Mouse (Mus musculus) forebrain, embryonic 11.5 days (tissue): Measurements from ENCODE around the gene Krtap13-1. TPM values are rescaled to one million over a fixed set of nuclear protein-coding genes. Genes with fewer than 3 reads are reported as not detected.
A peak's percentile ranks its signal among the peaks of the same experiment; 100 is the strongest.

Experiments used
- ATAC-seq: fragments of 200-750 bp; cut with Nextera tagmentation; replicated peaks from 2 replicates; pipeline ENCODE4 v1.8.0; 2017; ENCODE audit warnings: moderate TSS enrichment; ENCODE audit not compliant: low FRiP score
- DNase-seq: peaks from one replicate; pipeline ENCODE4 v3.0.0-alpha.2; 2017; ENCODE audit warnings: low spot score
- H3K27ac ChIP-seq: fragments of 300-500 bp; sonication (generic); 2 replicates; pipeline ENCODE4 v1.5.1; 2014; ENCODE audit warnings: low read depth, low read length
- H3K27me3 ChIP-seq: fragments of 300-500 bp; sonication (generic); 2 replicates; pipeline ENCODE4 v1.6.1; 2014; ENCODE audit warnings: mild to moderate bottlenecking, low read length, mixed read lengths; ENCODE audit not compliant: control insufficient read depth, insufficient read depth
- H3K36me3 ChIP-seq: fragments of 300-500 bp; sonication (generic); 2 replicates; pipeline ENCODE4 v1.6.1; 2014; ENCODE audit warnings: mild to moderate bottlenecking, low read length, moderate library complexity, mixed read lengths; ENCODE audit not compliant: control insufficient read depth, insufficient read depth
- H3K4me1 ChIP-seq: fragments of 300-500 bp; sonication (generic); replicated peaks from 2 replicates; pipeline ENCODE4 v1.6.1; 2014; ENCODE audit warnings: low read length, mixed read lengths; ENCODE audit not compliant: control insufficient read depth, insufficient read depth
- H3K4me2 ChIP-seq: fragments of 300-500 bp; sonication (generic); 2 replicates; pipeline ENCODE4 v1.6.1; 2014; ENCODE audit warnings: low read depth, mild to moderate bottlenecking, low read length, moderate library complexity, mixed read lengths; ENCODE audit not compliant: severe bottlenecking
- H3K4me3 ChIP-seq: fragments of 300-500 bp; sonication (generic); 2 replicates; pipeline ENCODE4 v1.5.1; 2014; ENCODE audit warnings: low read depth, low read length
- H3K9ac ChIP-seq: fragments of 300-500 bp; sonication (generic); 2 replicates; pipeline ENCODE4 v1.6.1; 2014; ENCODE audit warnings: low read length
- H3K9me3 ChIP-seq: fragments of 300-500 bp; sonication (generic); 2 replicates; pipeline ENCODE4 v1.6.1; 2016; ENCODE audit warnings: low read length, mixed read lengths; ENCODE audit not compliant: control insufficient read depth
- WGBS: fragments of 180-500 bp; shearing (Covaris S2); extraction: QIAGEN DNeasy Blood & Tissue Kit; methylation state at CpG from one replicate; pipeline ENCODE4 v1.1.7; 2014; 5-methylcytosine and 5-hydroxymethylcytosine counted together
- polyA plus RNA-seq: library from polyadenylated mRNA; unstranded; fragments of >200 nt; fragmentation: Nextera tagmentation; extraction: Ambion mirVana; gene quantifications from 2 replicates; pipeline ENCODE4 v1.2.1, GENCODE M21; 2014

The Krtap13-1 gene
- not detected in 2 replicates for polyA plus RNA-seq

GRCm38 (mm10) chr16:88728812-88729275 is at the start of gene Krtap13-1:
Krtap13-1 (plus strand) TSS chr16:88728862.
- Histone ChIP-seq H3K4me2 (no peak within 1 kb of the TSS), H3K27me3 (no peaks in the 10 kb centered on the region), H3K27ac (no peak within 1 kb of the TSS), H3K4me1 (no peaks in the 10 kb centered on the region), H3K9me3 (no peaks in the 10 kb centered on the region), H3K4me3 (no peak within 1 kb of the TSS), H3K36me3 (no peaks in the 10 kb centered on the region), H3K9ac (no peak within 1 kb of the TSS)
- 85% methylated on average over 4 of the region's 4 CpGs for WGBS
- ATAC-seq = no peak
- DNase-seq = no peak

- 90% methylated on average over 6 of the region's 6 CpGs for WGBS
- Histone ChIP-seq H3K9ac (no peak overlapping the region), H3K27ac (no peak overlapping the region), H3K27me3 (no peaks in the 10 kb centered on the region), H3K4me2 (no peak overlapping the region), H3K9me3 (no peaks in the 10 kb centered on the region), H3K4me3 (no peak overlapping the region), H3K36me3 (no peaks in the 10 kb centered on the region), H3K4me1 (no peaks in the 10 kb centered on the region)
- ATAC-seq = no peak
- no peak for DNase-seq
Measured at GRCm38 (mm10) chr16:88679099-88679498, 49.6 kb upstream of the Krtap13-1 start.

DNA sequence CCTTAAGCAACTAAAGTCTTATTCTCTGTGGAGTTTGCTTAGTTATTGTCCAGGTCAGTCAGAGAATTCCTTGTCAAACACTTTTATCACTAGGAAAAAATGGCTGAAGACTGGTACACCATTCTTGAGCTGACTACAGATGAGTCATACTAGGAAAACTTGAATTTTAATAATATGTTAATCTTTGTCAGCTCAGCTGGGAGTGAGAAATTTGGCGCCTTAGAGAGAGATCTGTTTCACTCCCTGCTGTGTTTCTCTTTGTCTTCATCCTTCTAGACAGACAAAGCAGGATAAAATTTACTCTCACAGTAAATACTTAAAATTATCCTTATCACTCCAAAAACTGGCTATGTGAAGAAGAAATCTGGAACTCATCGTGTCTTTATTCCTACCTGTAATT is 47.4 kb upstream of the Krtap13-1 start:
- H3K27me3 ChIP-seq = no peaks in the 10 kb centered on the region
- no peaks in the 10 kb centered on the region for H3K36me3 ChIP-seq
- no peak overlapping the region for H3K27ac ChIP-seq
- H3K9ac ChIP-seq = no peak overlapping the region
- H3K4me2 ChIP-seq = no peak overlapping the region
- WGBS = 35% methylated on average over 2 of the region's 2 CpGs
- no peak overlapping the region for H3K4me3 ChIP-seq
- DNase-seq (no peak), ATAC-seq (0 out of 2 replicates have a peak, but pooled peaks have one; percentile 51)
- no peaks in the 10 kb centered on the region for H3K9me3 ChIP-seq
- H3K4me1 ChIP-seq = no peaks in the 10 kb centered on the region

- Histone ChIP-seq H3K36me3 (no peaks in the 10 kb centered on the region), H3K4me3 (no peak overlapping the region), H3K4me2 (no peak overlapping the region), H3K4me1 (no peaks in the 10 kb centered on the region), H3K27ac (no peak overlapping the region), H3K9me3 (no peaks in the 10 kb centered on the region), H3K9ac (no peak overlapping the region), H3K27me3 (no peaks in the 10 kb centered on the region)
- DNase-seq (no peak), ATAC-seq (no peak)
- WGBS = 86% methylated on average over 4 of the region's 4 CpGs
Measured at GRCm38 (mm10) chr16:88696256-88696655, 32.4 kb upstream of the Krtap13-1 start.

DNA sequence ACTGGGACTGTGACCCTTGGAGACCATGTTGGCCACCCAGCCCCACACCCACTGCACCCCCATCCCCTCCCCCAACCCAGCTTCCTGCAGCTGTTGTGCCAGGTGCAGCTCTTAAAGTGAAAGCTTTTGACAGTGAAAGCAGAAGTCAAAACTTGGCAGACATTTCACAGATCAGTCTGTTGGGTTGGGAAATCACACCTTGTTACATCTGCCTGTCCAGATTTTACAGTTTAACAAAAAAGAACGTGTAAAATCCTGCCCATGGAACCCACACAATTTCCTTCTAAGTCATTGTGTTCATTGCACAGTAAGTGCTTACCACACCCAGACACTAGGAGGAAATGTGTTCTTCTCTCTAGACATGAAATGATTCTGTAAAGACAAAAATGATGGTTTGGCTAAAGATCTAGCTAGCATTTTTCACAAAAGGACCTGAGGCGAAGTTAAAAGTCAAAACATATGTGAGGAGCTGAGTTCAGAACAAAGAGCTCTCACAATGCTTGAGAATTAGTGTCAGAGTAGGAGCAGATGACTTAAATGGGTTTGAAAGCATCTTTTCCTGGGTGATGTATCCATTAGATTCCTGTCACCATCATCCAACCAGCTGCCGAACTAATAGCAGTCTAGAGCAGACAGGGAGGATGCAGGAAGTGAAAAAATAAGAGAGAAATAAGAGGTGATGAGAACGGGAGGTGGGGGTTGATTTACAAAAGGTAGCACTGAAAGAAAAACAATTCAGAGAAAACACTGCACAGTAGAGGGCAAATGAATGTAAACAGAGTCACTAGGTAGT is 27.4 kb upstream of the Krtap13-1 start:
- Histone ChIP-seq H3K4me1 (no peaks in the 10 kb centered on the region), H3K36me3 (no peaks in the 10 kb centered on the region), H3K4me2 (no peak overlapping the region), H3K27me3 (no peaks in the 10 kb centered on the region), H3K4me3 (no peak overlapping the region), H3K9me3 (no peaks in the 10 kb centered on the region), H3K9ac (no peak overlapping the region), H3K27ac (no peak overlapping the region)
- ATAC-seq (no peak), DNase-seq (no peak)
- WGBS = 56% methylated on average over 4 of the region's 4 CpGs

DNA sequence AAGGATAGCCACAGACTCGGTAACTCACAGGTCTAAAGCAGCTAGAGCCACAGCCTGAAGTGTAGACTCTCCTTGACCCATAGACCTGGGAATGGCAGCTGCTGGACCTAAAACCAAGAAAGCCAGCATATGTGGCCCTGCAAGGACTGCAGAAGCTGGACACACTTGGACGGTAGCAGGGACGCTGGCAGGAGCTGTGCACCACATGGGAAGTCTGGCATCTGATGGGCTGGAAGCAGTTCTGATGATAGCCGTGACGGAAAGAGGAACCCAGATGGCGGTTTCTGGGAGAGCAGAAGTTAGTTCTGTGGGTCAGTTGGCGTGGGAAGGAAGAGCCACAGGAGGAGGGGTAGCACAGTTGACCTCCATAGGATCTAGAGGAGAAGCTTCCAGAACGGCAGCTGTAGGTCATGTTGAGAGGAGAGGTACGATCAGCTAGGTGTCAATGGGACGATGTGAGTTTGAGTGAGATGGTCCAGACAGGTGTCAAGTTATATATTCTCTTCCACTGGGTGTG is 21.1 kb upstream of the Krtap13-1 start, which contains the start of gene 2310061N02Rik:
Gene 2310061N02Rik, minus strand, starts transcription at position 467 of the 517 bp plus-strand sequence.
- Histone ChIP-seq H3K4me2 (no peak within 1 kb of the TSS), H3K27ac (no peak within 1 kb of the TSS), H3K9ac (no peak within 1 kb of the TSS), H3K4me1 (no peaks in the 10 kb centered on the region), H3K36me3 (no peaks in the 10 kb centered on the region), H3K9me3 (no peaks in the 10 kb centered on the region), H3K27me3 (no peaks in the 10 kb centered on the region), H3K4me3 (no peak within 1 kb of the TSS)
- no peak for ATAC-seq
- DNase-seq = no peak
- 91% methylated on average over 10 of the region's 10 CpGs for WGBS

- DNase-seq = no peak
- H3K9me3 ChIP-seq = no peaks in the 10 kb centered on the region
- H3K9ac ChIP-seq = no peak overlapping the region
- 82% methylated on average over 4 of the region's 4 CpGs for WGBS
- ATAC-seq = no peak
- no peaks in the 10 kb centered on the region for H3K36me3 ChIP-seq
- H3K27ac ChIP-seq = no peak overlapping the region
- no peaks in the 10 kb centered on the region for H3K4me1 ChIP-seq
- H3K27me3 ChIP-seq = no peaks in the 10 kb centered on the region
- H3K4me2 ChIP-seq = no peak overlapping the region
- H3K4me3 ChIP-seq = no peak overlapping the region
Measured at GRCm38 (mm10) chr16:88710757-88711156, 17.9 kb upstream of the Krtap13-1 start.

DNA sequence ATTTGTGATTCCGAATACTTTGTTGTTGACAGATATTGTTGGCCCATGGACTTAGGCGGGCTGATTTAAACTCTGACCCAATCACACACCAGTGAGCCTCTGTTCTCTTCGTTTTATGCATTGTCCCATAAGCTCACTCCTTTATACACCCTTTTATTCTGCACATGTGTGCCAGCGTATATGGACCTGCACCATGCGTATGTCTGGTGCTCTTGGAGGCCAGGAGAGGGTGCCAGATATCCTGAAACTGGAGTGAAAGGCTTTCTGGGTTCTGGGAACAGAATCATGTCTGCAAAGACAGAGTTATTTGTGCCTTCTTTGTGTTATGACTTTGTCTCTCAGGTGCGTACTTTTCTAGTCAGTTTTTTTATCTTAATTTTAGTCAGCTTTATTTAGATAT is 17.4 kb upstream of the Krtap13-1 start:
- no peak overlapping the region for H3K4me3 ChIP-seq
- no peaks in the 10 kb centered on the region for H3K36me3 ChIP-seq
- DNase-seq (no peak), ATAC-seq (no peak)
- no peaks in the 10 kb centered on the region for H3K9me3 ChIP-seq
- no peaks in the 10 kb centered on the region for H3K4me1 ChIP-seq
- no peak overlapping the region for H3K9ac ChIP-seq
- no peak overlapping the region for H3K4me2 ChIP-seq
- H3K27ac ChIP-seq = no peak overlapping the region
- 81% methylated on average over 6 of the region's 6 CpGs for WGBS
- H3K27me3 ChIP-seq = no peaks in the 10 kb centered on the region

GRCm38 (mm10) chr16:88716549-88716948 is 12.1 kb upstream of the Krtap13-1 start:
- no peaks in the 10 kb centered on the region for H3K9me3 ChIP-seq
- H3K9ac ChIP-seq = no peak overlapping the region
- ATAC-seq (no peak), DNase-seq (no peak)
- H3K4me3 ChIP-seq = no peak overlapping the region
- no peak overlapping the region for H3K27ac ChIP-seq
- H3K4me2 ChIP-seq = no peak overlapping the region
- H3K4me1 ChIP-seq = no peaks in the 10 kb centered on the region
- H3K36me3 ChIP-seq = no peaks in the 10 kb centered on the region
- H3K27me3 ChIP-seq = no peaks in the 10 kb centered on the region
